Mouse (Mus musculus) megakaryocyte-erythroid progenitor cell, adult 5-6 weeks (primary cell): ENCODE measurements at regions not wholly inside any gene's neighbourhood (a gene's known extent, or its start where the extent isn't known, plus 50 kb on each side); places are given as distances from the start of the nearest gene placed in this dataset.
A peak's percentile ranks its signal among the peaks of the same experiment; 100 is the strongest.

ENCODE experiments used
- ATAC-seq: replicated peaks from 2 replicates; pipeline ENCODE4 v1.8.0; 2016; ENCODE audit warnings: mild to moderate bottlenecking, inconsistent platforms; ENCODE audit not compliant: severe bottlenecking, poor library complexity, low FRiP score, low TSS enrichment

DNA sequence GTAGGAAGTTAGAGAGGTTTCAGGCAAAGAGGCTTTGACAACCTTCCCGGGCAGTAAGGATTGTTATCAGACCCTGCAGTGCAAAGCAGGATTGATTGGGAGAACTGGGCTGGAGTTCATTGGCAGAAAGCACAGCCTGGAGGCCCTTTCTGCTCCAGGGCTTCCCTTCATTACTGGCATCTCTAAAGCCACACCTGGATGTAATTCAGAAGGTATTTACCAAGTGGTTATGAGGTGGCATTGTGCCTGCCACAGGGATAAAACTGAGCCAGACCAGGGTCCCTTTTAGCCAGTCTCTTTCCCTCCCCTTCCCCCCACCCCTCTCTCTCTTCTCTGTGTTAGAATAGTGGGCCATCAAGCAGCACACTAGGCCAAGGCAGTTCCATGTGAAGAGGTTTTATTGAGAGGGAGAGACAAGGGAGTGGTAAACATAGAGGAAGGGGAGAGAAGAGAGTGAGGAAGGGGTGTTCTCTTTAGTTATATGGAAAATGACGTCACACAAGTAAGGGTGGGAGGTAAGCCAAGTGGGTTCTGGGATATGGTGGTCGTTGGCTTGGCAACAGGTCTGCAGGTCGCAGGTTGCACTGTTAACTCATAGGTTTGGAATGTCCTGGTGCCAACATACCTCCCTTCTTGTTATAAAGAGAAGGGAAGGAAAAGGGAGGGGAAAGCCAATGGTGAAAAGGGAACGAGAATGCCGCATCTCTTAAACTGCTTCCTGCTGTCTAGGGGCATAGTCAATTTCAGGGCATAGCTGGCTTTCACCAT lies 99.4 kb downstream of the Tmem17 start:
- no peak for ATAC-seq

DNA sequence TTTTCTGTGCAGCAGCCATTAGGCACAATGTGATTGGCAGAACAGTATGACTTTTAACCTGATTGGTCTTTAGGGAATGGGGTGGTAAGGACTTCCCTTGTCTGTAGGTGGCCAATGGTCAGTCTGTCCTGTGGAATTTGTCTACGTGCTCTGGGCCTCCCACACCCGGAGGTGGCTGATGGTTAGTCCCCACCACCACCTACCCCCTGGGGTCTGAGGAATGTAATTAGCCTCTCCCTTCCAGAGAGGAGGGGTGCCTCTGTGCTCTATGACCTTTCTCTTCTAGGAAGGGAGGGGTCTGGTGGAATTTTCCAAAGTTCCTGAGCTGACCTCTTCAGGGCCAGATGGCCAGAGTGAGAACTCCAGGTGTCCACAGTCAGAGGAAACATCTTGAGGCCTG lies 101.6 kb downstream of the Tmem17 start:
- no peak for ATAC-seq

DNA sequence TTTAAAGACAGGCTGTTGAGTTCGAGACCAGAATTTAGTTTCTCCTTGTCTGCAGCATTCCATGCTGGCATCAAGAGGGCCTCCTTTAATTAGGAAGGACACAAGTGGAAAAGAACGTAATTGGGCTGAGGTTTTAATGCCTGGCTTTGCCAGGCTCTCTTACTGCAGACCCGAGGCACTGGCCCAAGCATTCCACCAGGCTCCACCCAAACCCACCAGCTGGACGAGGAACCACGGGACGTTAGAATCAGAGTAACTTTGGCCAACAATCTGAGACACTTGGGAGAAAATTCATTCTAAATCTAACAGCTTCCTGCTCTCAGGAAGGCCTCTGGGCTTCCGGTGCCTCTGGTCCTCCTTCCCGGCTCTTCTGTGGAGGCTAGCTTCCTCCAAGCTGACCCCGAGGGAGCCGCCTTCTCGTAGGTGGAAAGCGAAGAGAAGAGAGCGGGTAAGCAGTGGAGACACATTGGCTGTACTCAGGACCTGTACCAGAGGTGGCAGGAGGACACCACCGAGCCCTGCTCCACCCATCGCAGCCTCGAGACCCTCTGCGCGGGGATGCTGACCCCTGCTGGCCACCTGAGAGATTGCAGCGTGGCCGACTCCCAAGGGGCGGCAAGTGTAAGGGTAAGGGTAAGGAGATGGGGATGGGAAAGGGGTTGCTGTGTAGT lies 105.5 kb downstream of the Tmem17 start:
- ATAC-seq = peak; percentile 97

DNA sequence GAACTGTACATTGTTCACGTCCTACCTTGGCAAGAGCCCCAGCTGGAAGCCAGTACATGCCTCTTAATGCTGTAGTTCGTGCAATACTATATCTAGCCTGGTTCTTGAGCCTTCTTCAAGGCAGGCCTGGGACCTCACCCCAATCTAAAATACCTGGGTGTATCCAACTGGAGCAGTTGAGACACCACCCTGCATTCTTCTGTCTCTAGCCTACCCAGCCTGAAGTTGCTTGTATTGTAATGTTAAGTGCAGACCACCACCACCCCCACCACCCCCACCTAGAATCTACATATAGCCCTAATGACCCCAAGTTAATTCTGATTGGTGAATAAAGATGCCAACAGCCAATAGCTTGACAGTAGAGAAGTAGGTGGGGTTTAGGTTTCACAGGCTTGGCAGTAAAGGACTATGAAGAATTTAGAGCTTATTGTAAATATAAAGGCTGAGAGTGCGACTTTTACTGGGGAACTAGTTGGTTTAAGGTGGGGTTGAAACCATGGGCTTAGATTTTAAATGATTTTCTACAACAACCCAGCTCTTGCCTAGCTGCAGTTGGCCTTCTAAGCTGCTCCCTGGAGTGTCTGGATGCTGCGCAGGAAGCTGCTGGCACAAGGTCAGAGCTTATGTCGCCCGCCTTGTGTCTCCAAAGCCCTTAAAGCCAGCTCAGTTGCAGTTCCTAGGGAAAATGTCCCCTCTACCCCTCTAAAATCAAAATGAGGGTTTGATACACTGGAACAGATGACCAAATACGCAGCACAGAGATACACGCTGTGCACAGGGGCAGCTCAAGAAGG lies 109.2 kb downstream of the Tmem17 start:
- ATAC-seq = no peak

DNA sequence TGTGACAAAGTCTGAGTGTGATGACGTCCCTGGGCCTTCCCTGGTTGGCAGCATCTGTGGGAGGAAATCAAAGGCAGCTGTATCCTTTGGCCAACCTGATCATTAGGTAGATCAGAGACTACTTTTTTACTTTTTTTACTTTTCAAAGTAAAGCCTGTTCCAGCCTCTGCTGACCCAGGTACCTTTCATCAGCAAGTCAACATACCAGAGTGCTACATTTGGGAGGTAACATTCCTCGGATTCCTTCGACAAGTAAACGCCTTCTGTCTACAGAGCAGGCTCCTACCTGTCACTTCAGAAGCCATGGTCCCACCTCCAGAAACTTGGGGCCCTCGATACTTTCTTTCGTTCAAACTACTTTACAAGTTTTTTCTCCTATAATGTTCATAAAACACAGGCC lies 110.0 kb downstream of the Tmem17 start:
- ATAC-seq = no peak

DNA sequence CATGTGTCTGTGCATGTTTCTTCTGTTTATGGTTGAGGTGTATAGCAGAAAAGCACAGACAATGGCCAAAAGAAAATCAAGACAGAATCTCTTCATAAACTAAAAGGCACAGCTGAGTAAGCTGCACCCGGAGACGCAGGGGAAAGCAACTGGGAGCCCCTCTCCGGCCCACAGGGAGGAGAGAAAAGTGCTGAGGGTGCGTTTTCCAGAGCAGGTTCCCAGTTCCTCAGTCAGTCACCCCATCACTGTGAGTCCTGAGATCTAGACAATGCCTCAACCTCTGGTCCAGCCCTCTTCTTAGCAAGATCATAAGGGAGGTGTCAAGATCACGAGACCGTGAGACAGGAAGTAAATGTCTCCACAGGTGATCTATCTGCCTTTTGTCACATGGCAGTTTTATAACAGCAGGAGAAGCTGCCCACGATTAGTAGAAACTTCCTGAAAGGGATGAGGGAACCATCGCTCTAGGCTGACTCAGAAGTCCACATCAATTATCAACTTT lies 110.7 kb downstream of the Tmem17 start:
- no peak for ATAC-seq

DNA sequence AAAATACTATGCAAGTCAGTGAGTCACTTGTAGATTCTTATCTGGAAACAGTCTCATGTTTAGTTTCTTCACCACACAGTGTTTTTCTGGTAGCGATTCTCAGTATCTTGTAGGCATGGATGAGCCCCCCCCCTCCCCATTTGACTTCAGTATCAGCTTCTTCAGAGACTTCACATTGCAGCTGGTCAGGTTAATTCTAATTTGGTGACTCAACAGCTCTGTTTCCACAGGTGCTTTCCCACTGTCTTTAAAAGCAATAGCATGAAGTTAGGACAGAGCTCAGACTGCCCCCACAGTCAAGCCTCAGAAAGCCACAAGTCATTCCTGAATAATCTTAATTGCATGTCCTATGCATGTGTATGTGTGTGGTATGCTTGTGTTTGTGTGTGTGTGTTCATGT lies 114.5 kb downstream of the Tmem17 start:
- no peak for ATAC-seq

DNA sequence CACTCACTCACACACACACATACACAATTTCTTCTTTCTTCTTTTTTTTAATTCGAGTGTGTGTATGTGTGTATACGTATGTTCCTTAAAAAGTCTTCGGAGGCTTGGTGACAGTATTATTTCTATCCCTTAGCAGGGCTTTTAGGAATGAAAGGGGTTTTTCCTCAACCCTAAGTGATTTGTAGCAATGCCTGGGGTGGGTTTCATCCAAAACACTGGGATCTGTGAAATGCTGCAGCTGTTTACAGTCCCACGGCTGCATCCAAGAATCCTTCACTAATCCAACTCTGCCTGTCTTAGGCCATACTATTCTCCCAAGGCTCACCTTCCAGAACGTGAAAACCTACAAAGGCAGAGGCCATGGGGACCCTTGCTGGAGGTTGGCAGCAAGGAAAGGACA lies 116.6 kb downstream of the Tmem17 start:
- no peak for ATAC-seq

DNA sequence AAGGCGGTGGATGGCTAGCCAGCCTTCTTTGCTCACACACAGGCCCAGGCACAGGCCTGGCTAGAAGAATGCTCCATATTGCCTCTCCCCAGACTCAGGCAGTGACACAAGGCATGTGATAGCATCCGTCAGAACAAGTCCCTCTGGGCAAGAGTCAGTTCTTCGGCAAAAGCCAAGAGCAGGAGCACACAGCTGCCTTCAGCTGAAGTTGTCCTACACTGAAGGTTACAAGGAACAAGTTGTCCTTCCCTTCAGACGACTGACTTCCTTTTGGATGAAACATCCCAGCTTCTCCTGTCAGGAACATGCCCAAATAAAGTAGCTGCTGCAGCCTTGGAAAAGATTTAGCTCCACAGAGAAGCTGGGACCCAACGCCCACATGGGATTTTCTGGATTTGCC lies 117.1 kb downstream of the Tmem17 start:
- ATAC-seq = no peak

DNA sequence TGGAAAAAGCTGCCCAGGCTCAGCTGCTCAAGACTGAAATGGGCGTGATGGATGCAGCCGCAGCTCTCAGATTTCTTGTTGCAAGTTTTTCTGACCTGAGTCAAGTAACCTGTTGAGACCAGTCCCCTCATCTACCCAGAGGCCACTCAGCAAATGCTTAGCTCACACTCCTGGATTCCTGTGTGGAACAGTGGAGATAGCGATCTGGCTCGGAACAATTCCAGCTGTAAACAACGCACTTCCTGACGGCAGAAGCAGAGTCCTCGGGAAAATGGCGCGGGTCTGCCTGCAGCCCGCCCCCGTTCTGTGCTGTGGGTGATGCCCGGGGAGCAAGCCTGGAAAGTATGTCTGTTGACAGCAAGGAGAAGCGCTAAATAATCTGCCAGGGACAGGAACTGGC lies 117.7 kb downstream of the Tmem17 start:
- no peak for ATAC-seq

DNA sequence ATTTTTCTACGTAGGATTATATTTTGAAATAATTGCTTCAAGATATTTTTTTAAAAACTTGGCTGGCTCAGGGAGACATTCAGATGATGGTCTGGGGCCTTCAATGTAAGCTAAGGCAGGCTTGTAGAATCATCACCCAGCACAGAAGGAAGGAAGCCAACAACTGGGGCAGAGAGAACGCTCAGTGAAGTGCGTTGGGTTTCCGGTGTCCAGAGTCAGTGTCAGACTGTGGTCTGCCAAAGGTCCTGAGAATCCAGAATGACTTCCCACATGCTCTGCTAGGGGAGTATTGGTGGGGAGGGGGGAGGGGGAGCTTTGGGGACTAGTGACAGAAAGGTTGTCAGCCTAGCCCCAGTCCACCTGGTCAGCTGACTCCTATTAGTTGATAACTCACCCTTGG lies 118.1 kb downstream of the Tmem17 start:
- ATAC-seq = no peak

DNA sequence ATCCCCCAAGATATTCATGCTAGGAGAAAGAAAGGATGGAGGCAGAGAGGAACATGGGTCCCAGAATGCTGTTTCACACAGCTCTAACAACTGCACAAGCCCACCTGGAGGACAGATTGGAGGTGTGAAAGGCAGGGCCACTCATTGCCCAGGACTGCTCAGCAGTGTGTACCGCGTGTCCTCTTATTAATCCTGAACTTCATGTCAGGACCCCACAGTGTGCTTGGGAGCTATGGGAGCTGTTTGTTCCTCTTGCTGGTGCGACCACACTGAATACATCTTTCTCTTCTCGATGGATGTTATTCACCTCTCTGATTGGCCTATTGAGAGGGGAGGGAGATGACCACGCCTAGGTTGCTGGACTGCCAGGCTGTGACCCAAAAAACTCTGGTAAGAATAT lies 119.1 kb downstream of the Tmem17 start:
- no peak for ATAC-seq

DNA sequence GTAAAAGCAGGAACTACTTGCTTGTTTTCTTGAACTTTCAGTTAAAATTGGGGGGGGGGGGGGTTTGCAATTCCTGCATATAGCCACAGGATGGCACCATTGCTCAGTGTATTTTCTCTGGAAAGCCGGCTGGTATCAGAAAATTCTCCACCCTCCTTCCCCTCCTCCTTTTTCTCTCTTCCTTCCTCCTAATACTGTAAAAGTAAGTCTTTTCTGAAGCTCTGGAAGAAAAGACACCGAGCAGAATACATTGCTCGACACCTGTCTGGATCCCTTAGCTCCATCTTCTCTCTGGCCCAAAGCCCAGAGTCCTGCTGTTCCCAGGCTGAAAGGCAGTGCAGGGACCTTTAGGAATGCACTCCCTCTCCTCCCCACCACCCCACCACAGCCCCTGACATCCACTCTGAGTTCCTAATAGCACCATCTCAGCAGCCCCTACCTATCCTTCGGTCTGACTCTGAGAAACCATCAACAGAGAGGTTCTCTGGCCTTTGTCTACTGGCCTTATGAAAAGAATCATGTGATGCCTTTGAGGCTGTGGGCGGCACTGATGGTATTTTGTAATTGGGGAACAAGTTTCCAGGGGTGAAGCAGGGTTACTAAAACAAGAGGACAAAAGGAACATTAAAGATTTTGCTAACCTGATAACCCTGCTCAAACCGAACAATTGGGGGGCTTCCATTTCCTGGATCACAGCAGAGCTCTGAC lies 119.9 kb downstream of the Tmem17 start:
- ATAC-seq = peak; percentile 22; the same call in 1 of the 2 replicates

DNA sequence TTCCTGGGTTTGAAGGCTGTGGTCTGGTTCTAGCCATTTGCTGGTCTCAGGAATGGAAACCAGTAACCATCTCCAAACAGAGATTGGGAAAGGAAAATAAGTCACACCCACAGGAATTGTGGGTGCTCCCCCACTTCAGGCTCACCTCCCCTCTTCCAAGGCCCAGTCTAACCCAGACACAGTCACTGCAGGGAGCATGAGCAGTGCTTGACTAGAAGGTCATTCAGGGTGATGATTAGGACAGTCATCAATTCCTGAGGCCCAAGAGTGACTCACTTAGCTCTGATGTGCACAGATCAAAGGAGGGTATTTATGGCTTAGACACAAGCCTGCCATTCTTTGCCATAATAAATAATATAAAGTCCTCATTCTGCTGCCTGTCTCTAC lies 120.4 kb downstream of the Tmem17 start:
- ATAC-seq = no peak

DNA sequence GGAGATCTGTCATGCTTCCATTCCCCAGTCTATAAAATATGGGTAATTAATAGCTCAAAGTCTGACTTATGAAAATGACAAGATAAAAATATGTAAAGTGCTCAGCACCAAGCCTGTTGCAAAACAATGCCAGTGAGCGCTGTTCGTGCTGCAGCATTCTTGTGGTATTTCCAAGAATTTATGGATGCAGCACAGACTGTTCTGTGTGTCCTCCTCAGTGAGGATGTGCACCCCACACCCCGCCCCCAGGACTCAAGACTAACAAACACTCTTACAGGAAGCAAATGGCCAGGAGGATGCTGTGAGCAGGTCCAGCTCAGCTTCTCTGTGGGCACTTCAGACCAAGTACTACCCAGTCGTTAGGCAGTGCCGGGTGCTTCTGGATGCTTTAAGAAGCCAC lies 121.1 kb downstream of the Tmem17 start:
- no peak for ATAC-seq

DNA sequence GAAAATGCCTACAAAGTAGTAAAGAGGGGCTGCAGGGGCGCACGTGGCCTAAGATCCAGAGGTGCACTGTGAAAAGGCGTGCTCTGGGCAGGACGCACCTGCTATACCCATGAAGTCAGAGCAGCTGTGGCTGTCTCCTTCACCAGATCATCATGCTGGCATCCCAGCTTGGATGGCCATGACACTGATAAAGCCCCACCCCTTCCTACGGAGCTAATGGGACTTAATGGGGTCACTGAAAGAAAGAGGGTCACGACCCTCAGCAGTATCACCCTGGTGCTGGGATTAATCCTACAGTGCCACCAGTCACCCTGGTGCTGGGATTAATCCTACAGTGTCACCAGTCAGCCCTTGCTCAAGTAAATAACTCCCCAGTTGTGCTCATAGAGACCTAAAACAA lies 122.1 kb downstream of the Tmem17 start:
- no peak for ATAC-seq

DNA sequence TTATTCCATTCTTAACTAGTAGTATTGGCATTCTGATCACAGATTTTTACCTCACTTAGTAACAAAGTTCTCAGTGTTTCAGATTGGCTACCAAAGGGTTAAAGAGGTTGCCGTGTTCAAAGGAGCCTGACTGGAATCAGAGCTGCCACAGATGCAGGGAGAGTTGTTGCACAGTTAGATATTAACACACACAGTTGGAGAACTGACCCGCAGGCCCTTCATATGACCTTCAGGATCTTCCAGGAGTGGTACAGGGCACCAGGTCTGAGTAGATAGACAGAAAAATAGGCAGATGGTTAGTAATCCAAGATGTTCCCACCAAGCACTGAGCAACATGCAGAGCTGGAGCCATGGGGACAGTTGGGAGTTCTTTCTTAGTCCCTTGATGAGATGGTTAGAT lies 123.1 kb downstream of the Tmem17 start:
- ATAC-seq = no peak

DNA sequence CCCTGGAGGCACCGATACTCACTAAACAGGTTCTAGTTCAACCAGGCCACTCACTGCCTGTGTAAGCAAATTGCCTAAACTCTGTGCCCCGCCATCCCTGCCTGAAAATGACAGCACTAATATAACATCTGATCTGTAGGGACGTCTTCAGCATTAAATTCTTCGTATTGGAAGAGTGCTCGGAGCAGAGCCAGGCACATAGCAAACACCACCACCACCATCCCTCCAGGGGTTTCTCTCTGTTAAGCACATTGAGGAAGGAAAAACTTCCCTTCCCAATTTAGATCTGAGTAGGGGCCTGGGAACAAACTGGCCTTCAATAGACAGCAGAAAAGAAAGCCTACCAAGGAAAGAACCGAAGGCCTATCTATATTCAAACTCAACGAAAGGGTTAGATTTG lies 124.4 kb downstream of the Tmem17 start:
- no peak for ATAC-seq

DNA sequence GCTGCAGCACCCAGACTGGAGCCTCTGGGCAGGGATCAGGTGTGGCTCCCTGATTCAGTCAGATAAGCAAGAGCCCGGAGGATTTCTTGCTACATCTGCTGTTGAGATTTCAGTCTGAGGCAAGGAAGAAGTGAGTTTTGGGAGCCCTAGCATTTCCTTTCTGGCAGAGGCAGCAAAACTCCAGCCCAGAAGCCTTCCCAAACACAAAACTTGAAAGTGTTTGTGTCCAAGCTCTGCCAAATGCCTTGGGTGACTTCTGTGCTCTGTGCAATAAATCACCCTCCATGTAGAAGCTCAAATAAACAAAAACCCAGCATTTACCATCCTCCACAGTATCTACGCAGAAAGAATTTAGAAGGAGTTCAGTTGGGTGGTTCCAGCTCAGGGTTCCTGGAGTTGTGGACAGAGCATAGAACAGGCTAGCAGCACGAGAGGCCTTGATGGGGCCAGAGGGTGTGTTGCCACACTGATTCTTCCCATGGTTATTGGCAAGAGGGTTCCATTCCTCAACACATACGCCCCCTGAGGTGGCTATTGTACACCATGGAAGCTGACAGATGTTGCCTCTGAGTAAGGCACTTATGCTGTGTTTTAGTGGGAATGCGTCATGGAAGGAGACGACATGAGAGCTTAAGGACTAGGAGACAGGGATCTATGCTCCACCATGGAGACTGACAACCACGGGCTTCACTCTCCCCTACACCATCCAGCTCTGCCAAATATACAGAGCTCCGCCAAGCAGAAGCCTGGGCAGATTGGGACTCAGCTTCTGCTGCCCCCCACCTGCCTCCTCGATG lies 125.1 kb downstream of the Tmem17 start:
- ATAC-seq = no peak
